Mouse (Mus musculus): ENCODE measurements around the gene Fli1. TPM values are rescaled to one million over a fixed set of nuclear protein-coding genes. Genes with fewer than 3 reads are reported as not detected.

Gene Fli1
- polyA plus RNA-seq, 1 experiment, result not detected

GRCm38 (mm10) chr9:32531588-32531987 lies 11.1 kb downstream of the Fli1 start:
- no peaks in the 10 kb centered on the region for H3K79me2 ChIP-seq (ENCODE audit: control insufficient read depth, insufficient read depth)
- peaks cover 23% of the 10 kb centered on the region for H3K27me3 ChIP-seq (ENCODE audit: control insufficient read depth, insufficient read depth, insufficient read length)
- H3K4me2 ChIP-seq (ENCODE audit: low read depth), result no peak overlapping the region
- no peak overlapping the region for H3ac ChIP-seq (ENCODE audit: control insufficient read depth, insufficient read length)
- TF ChIP-seq TCF3 (IDR thresholded peaks at IDR 0.05; ENCODE audit: insufficient read length, low read depth) (no peak), MAX (IDR thresholded peaks at IDR 0.05; ENCODE audit: low read depth) (no peak), REST (IDR thresholded peaks at IDR 0.05; ENCODE audit: insufficient read depth, insufficient read length) (no peak), TCF12 (IDR thresholded peaks at IDR 0.05; ENCODE audit: insufficient read depth, poor library complexity, severe bottlenecking) (no peak), USF1 (IDR thresholded peaks at IDR 0.05; ENCODE audit: low read depth) (no peak), CEBPB (IDR thresholded peaks at IDR 0.05; ENCODE audit: insufficient read depth, poor library complexity, severe bottlenecking) (no peak), POLR2A (IDR thresholded peaks at IDR 0.05; ENCODE audit: insufficient read length, low read depth) (no peak), POLR2AphosphoS2 (IDR thresholded peaks at IDR 0.05; ENCODE audit: insufficient read length, low read depth) (no peak), SRF (IDR thresholded peaks at IDR 0.05; ENCODE audit: control insufficient read depth, insufficient read length, low read depth) (no peak), MYOD1 (IDR thresholded peaks at IDR 0.05; ENCODE audit: control insufficient read depth in 1 of 3, insufficient read length in 2 of 3, low read depth in 2 of 3) (no peak), MYOG (IDR thresholded peaks at IDR 0.05; ENCODE audit: control insufficient read depth in 1 of 3, insufficient read depth in 1 of 3, insufficient read length in 2 of 3, low read depth in 2 of 3) (no peak), E2F4 (IDR thresholded peaks at IDR 0.05; ENCODE audit: insufficient read depth) (no peak)
- no peaks in the 10 kb centered on the region for H3K36me3 ChIP-seq (ENCODE audit: control insufficient read depth, insufficient read depth)
- H3K4me3 ChIP-seq, result no peak overlapping the region

GRCm38 (mm10) chr9:32530975-32531374 lies 11.7 kb downstream of the Fli1 start:
- Histone ChIP-seq H3K79me2 (ENCODE audit: control insufficient read depth, insufficient read depth) (no peaks in the 10 kb centered on the region), H3K36me3 (ENCODE audit: control insufficient read depth, insufficient read depth) (no peaks in the 10 kb centered on the region), H3ac (ENCODE audit: control insufficient read depth, insufficient read length) (no peak overlapping the region), H3K4me3 (no peak overlapping the region), H3K27me3 (ENCODE audit: control insufficient read depth, insufficient read depth, insufficient read length) (peaks cover 23% of the 10 kb centered on the region), H3K4me2 (ENCODE audit: low read depth) (no peak overlapping the region)
- TF ChIP-seq E2F4 (IDR thresholded peaks at IDR 0.05; ENCODE audit: insufficient read depth) (no peak), MYOG (IDR thresholded peaks at IDR 0.05; ENCODE audit: control insufficient read depth in 1 of 3, insufficient read depth in 1 of 3, insufficient read length in 2 of 3, low read depth in 2 of 3) (no peak), MAX (IDR thresholded peaks at IDR 0.05; ENCODE audit: low read depth) (no peak), TCF3 (IDR thresholded peaks at IDR 0.05; ENCODE audit: insufficient read length, low read depth) (no peak), USF1 (IDR thresholded peaks at IDR 0.05; ENCODE audit: low read depth) (no peak), TCF12 (IDR thresholded peaks at IDR 0.05; ENCODE audit: insufficient read depth, poor library complexity, severe bottlenecking) (no peak), MYOD1 (IDR thresholded peaks at IDR 0.05; ENCODE audit: control insufficient read depth in 1 of 3, insufficient read length in 2 of 3, low read depth in 2 of 3) (no peak), POLR2A (IDR thresholded peaks at IDR 0.05; ENCODE audit: insufficient read length, low read depth) (no peak), POLR2AphosphoS2 (IDR thresholded peaks at IDR 0.05; ENCODE audit: insufficient read length, low read depth) (no peak), CEBPB (IDR thresholded peaks at IDR 0.05; ENCODE audit: insufficient read depth, poor library complexity, severe bottlenecking) (no peak), SRF (IDR thresholded peaks at IDR 0.05; ENCODE audit: control insufficient read depth, insufficient read length, low read depth) (no peak), REST (IDR thresholded peaks at IDR 0.05; ENCODE audit: insufficient read depth, insufficient read length) (no peak)

- peaks cover 30% of the 10 kb centered on the region for H3K27me3 ChIP-seq (ENCODE audit: control insufficient read depth, insufficient read depth, insufficient read length)
- no peak overlapping the region for H3K4me3 ChIP-seq
- TF ChIP-seq MYOG (IDR thresholded peaks at IDR 0.05; ENCODE audit: control insufficient read depth in 1 of 3, insufficient read depth in 1 of 3, insufficient read length in 2 of 3, low read depth in 2 of 3), result no peak
- TF ChIP-seq CEBPB (IDR thresholded peaks at IDR 0.05; ENCODE audit: insufficient read depth, poor library complexity, severe bottlenecking), result no peak
- no peak for TF ChIP-seq MYOD1 (IDR thresholded peaks at IDR 0.05; ENCODE audit: control insufficient read depth in 1 of 3, insufficient read length in 2 of 3, low read depth in 2 of 3)
- TF ChIP-seq POLR2AphosphoS2 (IDR thresholded peaks at IDR 0.05; ENCODE audit: insufficient read length, low read depth), result no peak
- TF ChIP-seq POLR2A (IDR thresholded peaks at IDR 0.05; ENCODE audit: insufficient read length, low read depth), result no peak
- no peak for TF ChIP-seq E2F4 (IDR thresholded peaks at IDR 0.05; ENCODE audit: insufficient read depth)
- no peak for TF ChIP-seq TCF3 (IDR thresholded peaks at IDR 0.05; ENCODE audit: insufficient read length, low read depth)
- no peak for TF ChIP-seq USF1 (IDR thresholded peaks at IDR 0.05; ENCODE audit: low read depth)
- TF ChIP-seq TCF12 (IDR thresholded peaks at IDR 0.05; ENCODE audit: insufficient read depth, poor library complexity, severe bottlenecking), result no peak
- TF ChIP-seq MAX (IDR thresholded peaks at IDR 0.05; ENCODE audit: low read depth), result no peak
- TF ChIP-seq SRF (IDR thresholded peaks at IDR 0.05; ENCODE audit: control insufficient read depth, insufficient read length, low read depth), result no peak
- TF ChIP-seq REST (IDR thresholded peaks at IDR 0.05; ENCODE audit: insufficient read depth, insufficient read length), result no peak
- H3ac ChIP-seq (ENCODE audit: control insufficient read depth, insufficient read length), result no peak overlapping the region
- no peak overlapping the region for H3K4me2 ChIP-seq (ENCODE audit: low read depth)
- no peaks in the 10 kb centered on the region for H3K36me3 ChIP-seq (ENCODE audit: control insufficient read depth, insufficient read depth)
- no peaks in the 10 kb centered on the region for H3K79me2 ChIP-seq (ENCODE audit: control insufficient read depth, insufficient read depth)
Measured at GRCm38 (mm10) chr9:32530188-32530587, 12.5 kb downstream of the Fli1 start.

- Histone ChIP-seq H3K4me2 (ENCODE audit: low read depth) (no peak overlapping the region), H3K4me3 (no peak overlapping the region), H3ac (ENCODE audit: control insufficient read depth, insufficient read length) (no peak overlapping the region), H3K27me3 (ENCODE audit: control insufficient read depth, insufficient read depth, insufficient read length) (peaks cover 32% of the 10 kb centered on the region), H3K36me3 (ENCODE audit: control insufficient read depth, insufficient read depth) (no peaks in the 10 kb centered on the region), H3K79me2 (ENCODE audit: control insufficient read depth, insufficient read depth) (no peaks in the 10 kb centered on the region)
- TF ChIP-seq TCF12 (IDR thresholded peaks at IDR 0.05; ENCODE audit: insufficient read depth, poor library complexity, severe bottlenecking) (no peak), TCF3 (IDR thresholded peaks at IDR 0.05; ENCODE audit: insufficient read length, low read depth) (no peak), USF1 (IDR thresholded peaks at IDR 0.05; ENCODE audit: low read depth) (no peak), MYOD1 (IDR thresholded peaks at IDR 0.05; ENCODE audit: control insufficient read depth in 1 of 3, insufficient read length in 2 of 3, low read depth in 2 of 3) (no peak)
Measured at GRCm38 (mm10) chr9:32529594-32529993, 13.1 kb downstream of the Fli1 start.

GRCm38 (mm10) chr9:32527329-32527728 lies 15.3 kb downstream of the Fli1 start:
- TF ChIP-seq SRF (IDR thresholded peaks at IDR 0.05; ENCODE audit: control insufficient read depth, insufficient read length, low read depth) (no peak), USF1 (IDR thresholded peaks at IDR 0.05; ENCODE audit: low read depth) (no peak), MYOG (IDR thresholded peaks at IDR 0.05; ENCODE audit: control insufficient read depth in 1 of 3, insufficient read depth in 1 of 3, insufficient read length in 2 of 3, low read depth in 2 of 3) (no peak), MYOD1 (IDR thresholded peaks at IDR 0.05; ENCODE audit: control insufficient read depth in 1 of 3, insufficient read length in 2 of 3, low read depth in 2 of 3) (no peak), POLR2AphosphoS2 (IDR thresholded peaks at IDR 0.05; ENCODE audit: insufficient read length, low read depth) (no peak), TCF3 (IDR thresholded peaks at IDR 0.05; ENCODE audit: insufficient read length, low read depth) (no peak), E2F4 (IDR thresholded peaks at IDR 0.05; ENCODE audit: insufficient read depth) (no peak), POLR2A (IDR thresholded peaks at IDR 0.05; ENCODE audit: insufficient read length, low read depth) (no peak), TCF12 (IDR thresholded peaks at IDR 0.05; ENCODE audit: insufficient read depth, poor library complexity, severe bottlenecking) (no peak), MAX (IDR thresholded peaks at IDR 0.05; ENCODE audit: low read depth) (no peak)
- no peak overlapping the region for H3K4me2 ChIP-seq (ENCODE audit: low read depth)

More at GRCm38 (mm10) chr9:32527329-32527728, 15.3 kb downstream of the Fli1 start:
- Histone ChIP-seq H3K36me3 (ENCODE audit: control insufficient read depth, insufficient read depth) (no peaks in the 10 kb centered on the region), H3K79me2 (ENCODE audit: control insufficient read depth, insufficient read depth) (no peaks in the 10 kb centered on the region), H3K27me3 (ENCODE audit: control insufficient read depth, insufficient read depth, insufficient read length) (peaks cover 19% of the 10 kb centered on the region), H3ac (ENCODE audit: control insufficient read depth, insufficient read length) (no peak overlapping the region), H3K4me3 (no peak overlapping the region)

Data from myocyte (in vitro differentiated cells).